Mouse (Mus musculus) forebrain, embryonic 16.5 days (tissue): ENCODE data around the gene Spert. TPM values are rescaled to one million over a fixed set of nuclear protein-coding genes. Genes with fewer than 3 reads are reported as not detected.
A peak's percentile ranks its signal among the peaks of the same experiment; 100 is the strongest.

Experiments used
- ATAC-seq: fragments of 200-750 bp; cut with Nextera tagmentation; 2 replicates; pipeline ENCODE4 v1.8.0; 2017; ENCODE audit warnings: mild to moderate bottlenecking, moderate library complexity
- H3K27ac ChIP-seq: fragments of 300-500 bp; sonication (generic); 2 replicates; pipeline ENCODE4 v1.5.1; 2014; ENCODE audit warnings: low read length, control low read depth
- H3K27me3 ChIP-seq: fragments of 300-500 bp; sonication (generic); replicated peaks from 2 replicates; pipeline ENCODE4 v1.6.1; 2014; ENCODE audit warnings: low read length; ENCODE audit not compliant: control insufficient read depth, insufficient read depth
- H3K36me3 ChIP-seq: fragments of 300-500 bp; sonication (generic); 2 replicates; pipeline ENCODE4 v1.6.1; 2014; ENCODE audit not compliant: control insufficient read depth, insufficient read depth
- H3K4me1 ChIP-seq: fragments of 300-500 bp; sonication (generic); replicated peaks from 2 replicates; pipeline ENCODE4 v1.6.1; 2014; ENCODE audit warnings: low read length; ENCODE audit not compliant: control insufficient read depth, insufficient read depth
- H3K4me2 ChIP-seq: fragments of 300-500 bp; sonication (generic); 2 replicates; pipeline ENCODE4 v1.6.1; 2014; ENCODE audit warnings: mild to moderate bottlenecking, low read length, control low read depth
- H3K4me3 ChIP-seq: fragments of 300-500 bp; sonication (generic); replicated peaks from 2 replicates; pipeline ENCODE4 v1.5.1; 2014; ENCODE audit warnings: mild to moderate bottlenecking, low read length, control low read depth
- H3K9ac ChIP-seq: fragments of 300-500 bp; sonication (generic); replicated peaks from 2 replicates; pipeline ENCODE4 v1.6.1; 2014; ENCODE audit warnings: low read depth, low read length, control low read depth
- H3K9me3 ChIP-seq: fragments of 300-500 bp; sonication (generic); 2 replicates; pipeline ENCODE4 v1.6.1; 2016; ENCODE audit warnings: low read length; ENCODE audit not compliant: control insufficient read depth
- WGBS: fragments of 180-500 bp; shearing (Covaris S2); extraction: QIAGEN DNeasy Blood & Tissue Kit; methylation state at CpG from one replicate; pipeline ENCODE4 v1.1.7; 2014; 5-methylcytosine and 5-hydroxymethylcytosine counted together
- polyA plus RNA-seq: library from polyadenylated mRNA; unstranded; fragments of >200 nt; fragmentation: Nextera tagmentation; extraction: Ambion mirVana; gene quantifications from 2 replicates; pipeline ENCODE4 v1.2.1, GENCODE M21; 2015

Gene Spert
- not detected in 2 replicates for polyA plus RNA-seq

DNA sequence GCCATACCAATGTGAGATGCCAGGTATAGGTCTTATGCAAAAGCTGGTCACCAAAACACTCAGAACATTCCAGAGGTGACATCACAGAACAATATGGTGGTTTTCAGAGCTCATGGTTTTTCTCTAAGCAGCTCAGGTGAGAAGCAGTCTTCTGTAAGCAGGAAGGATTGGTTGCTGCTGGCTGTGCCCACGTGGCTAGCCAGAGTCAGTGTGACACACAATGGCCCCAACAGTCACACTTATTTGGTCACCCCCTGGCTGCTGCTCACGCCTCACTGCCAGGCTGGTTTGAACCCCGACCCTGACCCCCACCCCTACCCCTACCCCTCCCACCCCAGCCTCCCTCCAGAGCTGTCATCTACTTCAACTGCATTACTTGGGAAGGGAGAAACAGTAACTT lies at the start of gene Spert:
Spert (minus strand) TSS at position 139 of the 400 bp plus-strand sequence.
- Histone ChIP-seq H3K9ac (no peak within 1 kb of the TSS), H3K4me2 (no peak within 1 kb of the TSS), H3K36me3 (no peaks in the 10 kb centered on the region), H3K9me3 (no peaks in the 10 kb centered on the region), H3K4me1 (no peaks in the 10 kb centered on the region), H3K27me3 (no peaks in the 10 kb centered on the region), H3K27ac (no peak within 1 kb of the TSS), H3K4me3 (no peak within 1 kb of the TSS)
- 74% methylated on average over 3 of the region's 3 CpGs for WGBS
- ATAC-seq = no peak

DNA sequence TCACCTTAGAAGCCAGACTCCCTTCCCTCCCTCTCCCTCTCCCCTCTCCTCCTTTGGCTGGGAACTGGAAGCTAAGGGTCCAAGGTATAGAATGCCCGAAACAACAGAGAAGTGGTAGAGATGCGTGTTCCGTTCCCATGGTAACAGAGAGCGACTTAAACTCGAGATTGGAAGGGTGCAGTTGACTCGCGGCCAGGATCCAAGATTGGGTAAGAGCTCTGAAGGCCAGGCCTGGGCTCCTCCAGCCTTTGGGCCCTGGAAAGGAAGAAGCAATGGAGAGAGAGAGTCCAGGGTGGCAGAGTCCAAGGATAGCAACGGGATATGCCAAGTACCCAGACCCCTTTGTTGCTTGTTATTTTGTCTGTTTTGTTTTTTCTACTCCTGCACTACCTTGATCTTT lies 49.2 kb upstream of the Spert start, which contains the start of gene Erich6b:
Erich6b (plus strand) TSS at position 180 of the 400 bp plus-strand sequence.
- Histone ChIP-seq H3K4me2 (no peak within 1 kb of the TSS), H3K4me3 (no peak within 1 kb of the TSS), H3K9ac (no peak within 1 kb of the TSS), H3K9me3 (no peaks in the 10 kb centered on the region), H3K4me1 (peaks cover 5% of the 10 kb centered on the region), H3K36me3 (no peaks in the 10 kb centered on the region), H3K27ac (no peak within 1 kb of the TSS), H3K27me3 (no peaks in the 10 kb centered on the region)
- peak; percentile 30; the same call in 1 of the 2 replicates for ATAC-seq
- 58% methylated on average over 8 of the region's 8 CpGs for WGBS

DNA sequence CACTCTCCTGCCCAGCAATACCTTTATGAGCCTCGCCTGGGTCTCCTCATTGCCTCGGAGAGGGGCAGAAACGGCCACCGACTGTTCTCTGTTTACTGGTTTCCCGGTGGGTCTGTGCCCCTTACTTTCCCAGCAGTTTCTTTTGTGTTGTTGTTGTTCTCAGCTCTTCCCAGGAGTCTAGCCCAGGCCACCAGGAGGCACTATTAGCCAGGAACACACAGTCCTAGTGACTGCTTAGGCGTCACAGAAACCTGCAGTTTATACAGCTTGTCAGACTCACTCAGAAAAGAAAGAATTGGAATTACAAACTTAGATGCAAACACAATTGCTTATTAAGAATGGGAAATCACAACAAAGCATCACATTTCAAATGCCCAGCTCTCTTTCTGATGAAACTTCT lies 48.5 kb upstream of the Spert start:
- Histone ChIP-seq H3K9ac (no peak overlapping the region), H3K27ac (no peak overlapping the region), H3K9me3 (no peaks in the 10 kb centered on the region), H3K4me1 (peaks cover 5% of the 10 kb centered on the region; the same call in 1 of the 2 replicates), H3K27me3 (no peaks in the 10 kb centered on the region), H3K4me3 (no peak overlapping the region), H3K4me2 (no peak overlapping the region), H3K36me3 (no peaks in the 10 kb centered on the region)
- 63% methylated on average over 6 of the region's 6 CpGs for WGBS
- ATAC-seq = peak; percentile 67; the same call in 1 of the 2 replicates

DNA sequence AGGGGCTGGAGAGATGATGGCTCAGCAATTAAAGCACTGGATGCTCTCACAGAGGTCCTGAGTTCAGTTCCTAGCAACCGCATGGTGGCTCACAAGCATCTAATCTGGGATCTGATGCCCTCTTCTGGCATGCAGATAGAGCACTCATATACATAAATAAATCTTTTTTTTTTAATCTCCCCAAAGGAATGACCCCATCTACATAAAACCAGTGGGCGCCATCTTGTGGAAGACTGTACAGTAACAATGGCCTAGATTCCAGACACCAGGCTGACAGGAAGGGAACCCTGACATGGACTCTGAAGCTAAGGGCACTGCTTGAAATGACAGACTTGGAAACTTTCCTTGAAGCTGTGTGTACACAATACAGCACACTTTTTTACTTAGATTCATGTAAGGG lies 47.9 kb upstream of the Spert start:
- no peak overlapping the region for H3K4me3 ChIP-seq
- WGBS = 89% methylated on average over 2 of the region's 2 CpGs
- ATAC-seq = no peak
- H3K36me3 ChIP-seq = no peaks in the 10 kb centered on the region
- H3K27ac ChIP-seq = no peak overlapping the region
- peaks cover 7% of the 10 kb centered on the region for H3K4me1 ChIP-seq
- H3K27me3 ChIP-seq = no peaks in the 10 kb centered on the region
- no peak overlapping the region for H3K9ac ChIP-seq
- H3K9me3 ChIP-seq = no peaks in the 10 kb centered on the region
- no peak overlapping the region for H3K4me2 ChIP-seq

DNA sequence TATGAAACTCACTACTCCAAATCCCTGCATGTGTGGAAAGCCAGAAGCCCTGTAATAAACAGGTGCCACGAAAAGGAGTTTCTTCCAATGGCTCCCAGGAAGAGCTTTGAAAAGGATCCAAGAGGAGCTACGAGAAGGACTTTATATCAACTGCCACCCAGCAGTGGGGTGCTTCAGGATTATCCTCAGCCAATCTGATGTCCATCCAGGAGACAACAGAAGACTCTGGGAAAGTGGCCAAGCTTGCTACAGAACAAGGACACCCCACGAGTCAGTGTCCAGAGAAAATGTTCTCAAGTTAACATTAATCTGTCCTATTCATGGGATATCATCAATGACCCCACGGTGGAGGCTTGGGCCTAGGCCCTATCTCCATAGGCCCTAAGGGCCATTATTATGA lies 44.7 kb upstream of the Spert start:
- no peak overlapping the region for H3K27ac ChIP-seq
- H3K9ac ChIP-seq = no peak overlapping the region
- WGBS = 71% methylated on average over 4 of the region's 4 CpGs

DNA sequence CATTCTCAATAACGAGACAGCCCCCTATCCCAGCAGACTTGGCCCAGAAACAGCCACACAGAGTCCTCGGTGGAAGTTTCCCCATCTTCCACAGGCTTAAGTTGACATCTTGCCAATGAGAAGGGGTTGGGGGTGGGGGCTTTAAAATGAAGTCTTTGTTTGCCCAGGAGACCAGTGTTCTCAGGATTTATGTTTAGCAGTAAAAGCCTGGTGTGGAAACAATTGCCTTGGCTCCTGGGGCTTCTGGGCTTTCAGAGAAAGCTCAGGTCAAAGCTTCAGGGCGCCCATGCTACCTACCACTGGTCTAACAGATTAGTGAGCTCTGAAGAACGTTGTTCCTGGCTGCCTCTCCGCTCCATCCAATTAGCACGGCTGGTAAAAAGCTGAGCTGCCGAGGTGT lies 43.2 kb upstream of the Spert start:
- ATAC-seq = no peak
- peaks cover 16% of the 10 kb centered on the region for H3K4me1 ChIP-seq
- H3K27me3 ChIP-seq = no peaks in the 10 kb centered on the region
- H3K4me3 ChIP-seq = no peak overlapping the region
- H3K36me3 ChIP-seq = no peaks in the 10 kb centered on the region
- H3K9me3 ChIP-seq = no peaks in the 10 kb centered on the region
- WGBS = 12% methylated on average over 7 of the region's 7 CpGs
- no peak overlapping the region for H3K9ac ChIP-seq
- no peak overlapping the region for H3K4me2 ChIP-seq
- no peak overlapping the region for H3K27ac ChIP-seq

More for the DNA sequence above, 44.7 kb upstream of the Spert start:
- Histone ChIP-seq H3K4me2 (no peak overlapping the region), H3K4me3 (no peak overlapping the region), H3K9me3 (no peaks in the 10 kb centered on the region), H3K4me1 (peaks cover 16% of the 10 kb centered on the region), H3K36me3 (no peaks in the 10 kb centered on the region), H3K27me3 (no peaks in the 10 kb centered on the region)
- no peak for ATAC-seq

DNA sequence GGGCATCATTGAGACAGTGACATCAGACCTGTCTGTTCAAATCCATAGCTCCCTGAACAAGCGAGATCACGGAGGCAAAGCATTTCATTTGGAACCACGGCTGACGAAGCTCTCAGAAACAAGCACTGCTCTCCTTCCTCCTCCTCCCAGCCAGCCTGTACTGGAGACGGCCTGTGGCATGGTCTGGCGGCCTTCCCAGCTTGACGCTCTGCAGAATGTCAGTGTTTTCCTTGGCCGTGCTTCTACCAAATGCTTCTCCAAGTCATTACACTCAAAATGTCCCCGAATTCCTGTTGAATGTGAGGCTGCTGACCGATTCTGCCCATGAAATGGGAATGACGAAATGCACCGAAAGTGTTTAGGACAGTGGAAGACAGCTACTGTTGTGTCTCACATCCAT lies 42.4 kb upstream of the Spert start:
- H3K36me3 ChIP-seq = no peaks in the 10 kb centered on the region
- 58% methylated on average over 12 of the region's 12 CpGs for WGBS
- H3K27ac ChIP-seq = no peak overlapping the region
- peaks cover 16% of the 10 kb centered on the region for H3K4me1 ChIP-seq
- no peak overlapping the region for H3K9ac ChIP-seq
- ATAC-seq = no peak
- H3K4me3 ChIP-seq = no peak overlapping the region
- no peak overlapping the region for H3K4me2 ChIP-seq
- H3K9me3 ChIP-seq = no peaks in the 10 kb centered on the region
- no peaks in the 10 kb centered on the region for H3K27me3 ChIP-seq

DNA sequence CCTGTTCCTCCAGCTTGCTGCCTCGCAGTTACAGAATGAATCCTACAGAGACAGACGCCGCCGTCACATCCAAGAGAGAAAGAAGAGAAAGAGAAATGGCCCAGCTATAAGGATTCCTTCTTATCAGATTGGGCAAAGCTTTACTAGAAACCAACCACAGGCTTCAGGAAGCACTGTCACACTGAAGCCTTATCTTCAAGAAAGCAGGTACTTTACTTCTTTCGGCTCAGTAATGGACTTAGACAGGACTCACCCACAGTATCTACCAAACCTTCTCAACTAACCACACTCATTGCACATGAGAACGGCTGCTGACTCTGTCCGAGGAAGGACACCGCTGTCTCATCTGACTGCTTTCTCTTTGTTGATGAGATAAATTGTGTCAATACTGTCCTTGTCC lies 36.0 kb upstream of the Spert start:
- Histone ChIP-seq H3K4me2 (no peak overlapping the region), H3K9me3 (no peaks in the 10 kb centered on the region), H3K4me1 (no peaks in the 10 kb centered on the region), H3K27ac (no peak overlapping the region), H3K36me3 (no peaks in the 10 kb centered on the region), H3K9ac (no peak overlapping the region), H3K4me3 (no peak overlapping the region), H3K27me3 (no peaks in the 10 kb centered on the region)
- WGBS = 91% methylated on average over 8 of the region's 8 CpGs
- ATAC-seq = no peak

DNA sequence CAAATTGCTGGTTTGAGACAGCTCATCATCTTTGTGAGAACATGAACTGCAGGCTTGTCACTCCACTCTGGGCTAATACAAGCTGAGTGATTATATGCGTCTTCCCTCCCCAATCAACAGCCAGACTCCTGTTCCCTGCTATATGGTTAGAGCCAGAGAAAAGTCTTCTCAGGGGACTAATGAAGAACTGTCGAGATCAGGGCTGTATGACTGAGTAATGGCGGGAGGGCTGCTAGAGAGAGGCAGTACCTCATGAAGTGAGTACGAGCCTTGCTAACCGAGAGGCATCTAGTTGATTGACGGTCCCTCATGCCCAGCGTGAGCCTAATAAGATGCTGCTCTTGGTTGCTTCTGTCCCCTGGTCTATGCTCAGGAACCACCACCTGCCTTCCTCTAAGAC lies 30.1 kb upstream of the Spert start:
- Histone ChIP-seq H3K27ac (peak overlapping the region; percentile 9; the same call in 1 of the 2 replicates), H3K4me2 (no peak overlapping the region), H3K36me3 (no peaks in the 10 kb centered on the region), H3K4me1 (no peaks in the 10 kb centered on the region; the same call in 1 of the 2 replicates), H3K27me3 (no peaks in the 10 kb centered on the region), H3K4me3 (no peak overlapping the region), H3K9ac (no peak overlapping the region), H3K9me3 (no peaks in the 10 kb centered on the region)
- peak; percentile 91 for ATAC-seq
- 69% methylated on average over 7 of the region's 7 CpGs for WGBS

DNA sequence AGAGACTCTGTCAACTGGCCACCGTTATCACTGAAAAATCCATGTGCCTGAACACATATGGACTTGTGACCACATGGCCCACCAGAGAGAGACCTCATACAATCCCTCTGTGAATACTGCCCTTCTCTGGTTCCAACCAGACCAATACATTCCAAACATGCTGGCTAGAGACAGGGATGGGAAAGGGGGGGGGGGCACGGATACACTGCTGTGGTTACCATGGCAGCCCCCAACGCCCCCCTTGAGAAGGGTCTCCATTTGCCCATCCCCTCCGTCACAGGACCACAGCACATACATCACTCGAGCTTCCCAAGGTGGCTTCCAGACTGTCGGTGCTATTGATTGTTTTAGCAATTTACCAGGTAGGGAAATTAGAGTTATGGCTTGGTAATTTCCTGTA lies 23.5 kb upstream of the Spert start:
- no peak overlapping the region for H3K27ac ChIP-seq
- no peak overlapping the region for H3K4me2 ChIP-seq
- H3K36me3 ChIP-seq = no peaks in the 10 kb centered on the region
- no peak overlapping the region for H3K9ac ChIP-seq
- no peaks in the 10 kb centered on the region for H3K9me3 ChIP-seq
- H3K4me3 ChIP-seq = no peak overlapping the region
- WGBS = 90% methylated on average over 6 of the region's 6 CpGs
- H3K27me3 ChIP-seq = no peaks in the 10 kb centered on the region
- ATAC-seq = no peak
- no peaks in the 10 kb centered on the region for H3K4me1 ChIP-seq
